Mouse (Mus musculus) megakaryocyte progenitor cell, adult 5-6 weeks (primary cell): Measurements from ENCODE around the gene Gas7. TPM values are rescaled to one million over a fixed set of nuclear protein-coding genes. Genes with fewer than 3 reads are reported as not detected.
A peak's percentile ranks its signal among the peaks of the same experiment; 100 is the strongest.

Experiments used
- ATAC-seq: replicated peaks from 2 replicates; pipeline ENCODE4 v1.8.0; 2016; ENCODE audit warnings: mild to moderate bottlenecking, moderate TSS enrichment, inconsistent platforms; ENCODE audit not compliant: poor library complexity
- total RNA-seq, 2 experiments: library from RNA; stranded (forward) in 1 of 2; stranded (reverse) in 1 of 2; fragments of 157-497, 149-512 nt in 1 of 2; fragments of 200-1000 nt in 1 of 2; gene quantifications; 2 replicates each; pipeline versions ENCODE4 v1.2.3 to v1.2.4; 2015 to 2017

Gas7 gene
- total RNA-seq, 2 experiments from 2014 or later, result 10.0 to 13.2 TPM

DNA sequence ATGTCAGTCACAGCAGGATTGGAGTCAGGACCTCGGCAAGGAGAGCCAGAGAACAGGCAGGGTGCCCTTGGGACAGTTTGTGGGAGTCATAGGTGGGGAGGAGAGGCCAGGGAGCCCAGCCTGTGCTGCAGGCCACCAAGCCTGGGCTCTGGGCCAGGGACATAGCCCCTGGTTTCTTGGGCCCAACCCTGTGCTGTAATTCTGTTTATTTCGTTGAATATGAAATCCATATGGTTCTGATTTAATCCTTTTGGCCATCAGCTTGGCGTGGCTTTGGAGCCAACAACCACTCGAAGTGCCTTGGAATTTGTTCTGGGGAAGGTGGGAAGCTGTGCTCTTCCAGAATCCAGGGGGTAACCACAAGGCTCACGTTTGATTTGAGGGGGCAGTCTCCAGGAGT lies 113.6 kb downstream of the Gas7 start:
- no peak for ATAC-seq

DNA sequence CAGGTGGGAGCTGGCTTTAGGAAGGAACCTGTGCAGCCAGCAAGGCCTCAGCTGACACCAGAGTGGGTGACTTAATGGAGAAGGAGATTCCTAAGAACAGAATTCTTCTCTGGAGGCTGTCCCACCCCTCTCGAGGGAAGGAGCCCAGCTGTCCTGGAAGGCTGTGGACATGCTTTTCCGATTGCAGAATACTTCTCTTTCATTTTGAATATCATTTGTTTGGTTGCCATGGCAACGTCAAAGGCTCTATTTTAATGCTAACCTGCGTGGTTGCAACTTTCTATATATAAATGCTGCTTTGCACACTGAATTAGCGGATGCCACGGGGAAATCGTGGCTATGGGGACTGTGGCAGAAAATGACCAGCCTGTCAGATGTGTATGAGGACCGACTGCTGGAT lies 115.7 kb downstream of the Gas7 start:
- ATAC-seq, result no peak

DNA sequence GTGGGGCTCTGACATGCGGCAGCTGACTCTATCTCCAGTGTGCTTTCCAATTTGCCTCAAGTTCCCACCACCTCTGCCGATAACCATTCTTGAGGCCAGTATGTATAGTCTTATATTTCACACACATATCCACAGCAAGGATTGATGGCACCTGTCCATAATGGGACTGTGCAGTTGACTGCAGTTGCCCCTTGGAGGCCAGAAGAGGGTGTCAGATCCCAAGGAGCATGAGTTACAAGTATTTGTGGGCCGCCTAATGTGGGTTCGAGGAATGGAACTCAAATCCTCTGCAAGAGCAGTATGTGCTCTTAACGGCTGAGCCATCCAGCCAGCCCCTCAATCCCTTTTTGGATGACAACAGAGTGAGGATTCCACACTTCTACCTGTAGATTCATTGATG lies 119.1 kb downstream of the Gas7 start:
- ATAC-seq, result no peak

DNA sequence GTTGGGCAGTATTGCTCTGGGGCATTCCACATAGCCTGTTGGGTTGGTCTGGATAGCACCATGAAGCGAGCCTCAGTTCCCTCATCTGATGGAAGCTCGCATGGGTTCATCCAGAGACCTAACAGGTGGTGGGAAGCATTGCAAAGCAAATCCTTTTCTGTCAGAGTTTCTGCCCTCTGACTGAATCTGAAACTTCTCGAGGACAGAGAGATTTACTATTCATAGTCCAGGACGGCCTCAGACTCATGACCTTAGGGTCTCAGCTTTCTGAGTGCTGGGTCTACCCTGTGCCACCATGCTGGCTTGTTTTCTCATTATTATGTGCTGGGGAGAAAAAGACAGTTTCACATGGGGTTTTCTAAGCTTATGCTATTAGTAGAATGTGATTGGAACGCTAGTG lies 122.2 kb downstream of the Gas7 start:
- ATAC-seq, result no peak

DNA sequence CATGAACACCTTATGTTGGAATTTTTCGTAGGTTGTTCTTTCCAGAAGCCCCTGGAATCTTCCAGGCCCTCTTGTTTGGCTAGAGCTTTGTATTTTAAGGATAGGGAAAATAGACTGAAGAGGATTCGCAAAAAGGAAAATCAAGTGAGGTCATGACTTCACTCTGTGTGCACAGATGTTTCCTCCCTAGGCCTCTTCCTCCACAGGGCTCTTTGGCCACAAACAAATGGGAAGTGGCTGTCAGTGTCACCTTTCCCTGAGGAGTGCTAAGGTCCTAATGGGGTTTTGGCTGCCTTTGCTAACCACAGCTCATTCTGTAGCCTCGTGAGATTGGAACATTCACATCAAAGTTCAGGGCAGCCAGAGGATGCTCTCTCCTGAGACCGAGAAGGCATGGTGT lies 122.8 kb downstream of the Gas7 start:
- peak; percentile 71 for ATAC-seq

DNA sequence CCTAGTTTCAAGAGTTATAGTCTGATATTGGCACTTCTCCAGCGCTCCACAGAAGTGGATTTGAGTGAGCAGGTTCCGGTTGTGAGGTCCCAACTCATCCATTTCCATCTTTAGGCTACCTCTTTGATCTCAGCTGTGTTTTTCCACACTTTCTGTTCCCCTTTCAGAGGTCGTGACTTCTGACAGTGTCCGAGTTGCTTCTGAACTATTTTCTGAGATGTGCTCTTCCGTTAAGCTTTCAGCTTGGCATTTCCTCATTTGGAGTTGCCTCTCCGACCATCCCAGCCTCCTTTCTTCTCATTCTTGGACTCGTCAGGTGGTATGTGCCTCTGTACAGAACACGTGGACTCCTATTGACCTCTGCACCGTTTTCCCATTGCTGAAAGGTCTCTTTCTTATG lies 123.9 kb downstream of the Gas7 start:
- peak; percentile 53 for ATAC-seq

DNA sequence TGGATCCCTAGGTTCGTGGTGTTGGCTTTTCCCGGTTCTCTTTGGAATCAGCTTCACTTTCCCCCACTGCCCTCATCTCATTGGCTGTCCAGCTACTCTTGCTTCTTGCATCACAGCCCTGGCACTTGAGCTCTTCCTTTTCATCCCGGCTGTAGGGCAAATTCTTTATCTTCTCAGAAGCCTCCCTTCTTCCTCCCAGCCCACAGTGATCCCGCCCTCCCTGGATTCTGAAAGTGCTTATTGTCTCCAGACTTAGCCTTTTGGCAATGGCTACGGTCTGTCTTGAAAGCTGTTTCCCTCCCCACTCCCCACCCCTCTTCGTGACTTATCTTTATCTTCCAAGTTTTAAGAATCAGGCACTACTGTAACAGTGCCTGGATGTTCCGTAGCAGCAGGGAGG lies 126.3 kb downstream of the Gas7 start:
- ATAC-seq, result no peak

DNA sequence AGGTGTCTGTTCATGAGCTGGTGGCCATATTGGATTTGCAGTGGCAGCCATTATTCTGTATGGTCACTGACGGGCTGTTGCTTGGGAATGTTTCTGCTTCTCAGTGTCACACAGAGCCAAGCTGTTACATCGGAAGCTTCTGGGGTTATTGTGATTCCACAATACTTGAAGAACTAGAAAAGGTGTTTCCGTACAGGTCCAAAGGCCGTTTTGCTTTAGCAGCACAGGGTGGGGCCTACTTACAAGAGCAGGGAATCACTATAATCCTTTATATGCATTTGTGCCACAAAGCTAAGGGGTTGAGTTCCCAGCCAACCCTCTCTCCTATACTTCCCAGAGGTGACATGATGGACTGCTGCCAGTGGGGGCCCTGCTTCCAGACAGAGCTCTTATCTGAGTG lies 127.3 kb downstream of the Gas7 start:
- ATAC-seq, result no peak

DNA sequence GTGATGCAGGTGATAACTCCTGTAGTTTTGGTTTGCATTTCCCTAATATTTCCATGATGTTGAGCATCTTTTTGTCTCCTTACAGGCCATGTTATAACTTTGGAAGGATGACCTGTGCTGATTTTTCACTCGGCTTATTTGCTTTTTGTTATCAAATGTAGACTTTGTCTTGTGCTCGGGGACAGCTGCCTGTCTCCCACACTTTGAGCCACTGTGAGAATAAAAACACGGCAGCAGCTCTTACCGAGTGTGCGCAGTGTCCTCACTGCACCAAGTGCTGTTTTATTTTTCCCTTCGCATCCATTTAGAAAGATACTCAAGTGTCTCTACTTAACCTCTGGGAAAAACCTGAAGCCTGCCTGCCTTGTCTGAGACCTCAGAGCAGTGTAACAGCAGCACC lies 129.8 kb downstream of the Gas7 start:
- ATAC-seq, result no peak

DNA sequence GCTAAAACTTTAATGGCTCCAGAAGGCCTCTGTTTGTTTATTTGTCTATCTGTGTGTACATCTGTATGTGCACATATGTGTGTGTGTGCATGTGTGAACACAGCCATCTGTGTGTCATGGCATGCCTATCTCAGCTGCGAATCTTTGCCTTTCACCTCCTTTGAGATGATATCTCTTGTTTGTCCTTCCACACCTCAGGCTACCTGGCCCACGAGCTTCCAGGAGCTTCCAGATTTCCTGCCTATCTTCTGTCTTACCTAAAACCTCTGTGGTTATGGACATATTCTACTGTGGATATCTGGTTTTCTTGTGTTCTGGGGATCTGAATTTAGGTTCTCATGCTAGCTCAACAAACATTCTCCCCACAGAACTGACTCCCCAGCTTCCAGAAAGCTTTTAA lies 130.4 kb downstream of the Gas7 start:
- ATAC-seq, result no peak

DNA sequence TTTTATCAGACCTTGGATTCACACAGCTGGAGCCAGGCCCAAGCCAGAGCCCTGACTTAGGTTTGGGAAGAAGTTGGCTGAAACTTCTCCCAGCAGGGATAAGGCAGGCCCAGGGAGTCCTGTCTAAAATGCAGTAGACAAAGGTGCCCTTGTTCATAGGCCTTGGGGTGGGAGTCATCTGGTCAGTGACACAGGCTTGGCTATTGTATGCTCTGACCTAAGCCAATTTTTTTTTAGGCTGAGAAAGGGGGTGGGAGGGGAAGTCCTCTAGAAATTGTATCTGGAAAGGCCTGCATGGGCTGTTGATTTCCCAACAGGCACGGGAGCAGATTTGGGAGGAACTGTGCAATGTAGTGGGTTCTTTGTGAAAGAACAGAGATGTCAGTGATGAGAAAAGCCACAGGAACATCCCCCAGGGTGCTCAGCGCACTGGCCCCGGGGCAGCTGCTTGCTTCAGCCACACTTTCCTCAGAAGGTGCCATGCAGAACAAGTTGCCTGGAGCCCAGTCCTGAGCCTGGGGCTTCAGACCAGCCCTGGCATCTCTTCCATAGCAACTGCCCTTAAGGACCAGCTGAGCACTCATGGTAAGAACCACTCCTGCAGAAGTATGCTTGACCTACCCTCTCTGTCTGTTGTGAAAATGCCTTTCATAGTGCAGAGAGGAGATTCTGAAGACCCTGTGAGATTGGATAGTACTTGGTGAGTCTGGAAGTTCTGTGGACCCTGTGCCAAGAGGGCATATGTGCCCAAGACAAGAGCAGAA lies 131.2 kb downstream of the Gas7 start:
- peak; percentile 69 for ATAC-seq

DNA sequence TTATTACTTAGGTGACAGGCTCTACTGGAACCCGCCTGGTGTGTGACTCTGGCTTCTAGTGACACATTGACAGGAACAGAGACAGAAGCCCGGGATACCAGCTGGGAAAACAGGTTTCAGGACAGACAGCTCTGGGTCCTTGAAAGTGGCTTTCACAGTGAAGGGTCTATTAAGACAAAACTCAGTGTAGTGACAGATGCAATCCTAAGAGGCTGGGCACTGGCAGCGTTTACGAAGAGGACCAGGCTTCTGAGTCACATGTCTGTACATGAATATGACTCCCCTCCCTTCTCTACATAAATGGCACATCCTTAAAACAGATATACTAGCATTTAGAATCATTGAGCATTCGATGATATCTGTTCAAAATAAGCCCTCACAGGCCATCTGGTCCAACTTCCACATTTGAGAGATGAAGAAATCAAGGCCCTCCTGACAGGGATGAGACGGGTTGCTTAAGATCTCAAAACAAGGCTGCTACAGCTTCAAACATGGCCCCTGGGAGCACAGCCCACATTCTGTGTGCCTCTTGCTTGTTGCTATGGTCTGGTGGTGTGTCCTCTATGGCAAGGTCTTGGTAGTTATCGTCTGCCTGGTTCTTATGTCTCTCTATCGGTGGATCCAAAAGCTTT lies 133.1 kb downstream of the Gas7 start:
- ATAC-seq, result peak; percentile 71

DNA sequence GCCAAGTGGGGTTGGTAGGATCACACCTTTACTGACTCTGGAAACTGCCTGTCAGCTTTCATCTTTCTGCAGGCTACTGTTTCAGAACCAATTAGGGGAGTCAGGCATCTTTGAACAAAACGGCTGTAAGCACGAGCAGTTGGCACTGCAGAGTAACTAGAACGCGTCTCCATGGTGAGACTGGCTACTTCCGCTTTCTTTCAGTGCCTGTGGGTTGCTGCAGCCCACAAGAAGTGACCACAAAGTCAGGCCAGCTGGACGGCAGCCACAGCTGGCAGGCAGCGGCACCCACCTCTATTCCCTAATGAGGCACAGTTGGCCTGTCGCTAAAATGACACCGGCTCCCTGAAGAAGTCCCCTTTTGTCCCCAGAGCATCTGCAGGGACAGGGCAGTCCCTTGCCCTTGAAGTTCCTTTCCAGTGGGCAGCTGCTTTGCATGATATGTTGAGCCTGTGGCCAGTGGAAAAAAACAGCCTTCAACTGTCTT lies 133.6 kb downstream of the Gas7 start:
- peak; percentile 84 for ATAC-seq

DNA sequence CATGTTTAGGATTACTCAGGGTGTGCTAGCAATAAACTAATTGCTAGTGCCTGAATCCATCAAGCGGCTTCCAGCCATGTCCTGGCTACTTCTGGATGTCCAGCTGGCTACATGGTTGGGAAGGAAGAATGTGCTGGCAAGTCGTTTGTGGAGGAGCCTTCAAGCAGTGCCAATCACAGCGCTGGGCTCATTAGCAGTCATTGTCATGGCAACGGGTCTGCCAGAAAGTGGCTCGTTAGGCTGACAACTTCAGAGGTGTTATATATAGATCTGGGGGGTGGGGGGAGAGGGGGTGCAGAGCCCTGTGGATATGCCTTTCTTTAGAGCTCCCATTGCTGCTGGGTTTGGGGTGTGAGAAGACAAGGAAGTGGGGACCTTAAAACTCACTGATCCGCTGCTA lies 141.0 kb downstream of the Gas7 start:
- no peak for ATAC-seq

DNA sequence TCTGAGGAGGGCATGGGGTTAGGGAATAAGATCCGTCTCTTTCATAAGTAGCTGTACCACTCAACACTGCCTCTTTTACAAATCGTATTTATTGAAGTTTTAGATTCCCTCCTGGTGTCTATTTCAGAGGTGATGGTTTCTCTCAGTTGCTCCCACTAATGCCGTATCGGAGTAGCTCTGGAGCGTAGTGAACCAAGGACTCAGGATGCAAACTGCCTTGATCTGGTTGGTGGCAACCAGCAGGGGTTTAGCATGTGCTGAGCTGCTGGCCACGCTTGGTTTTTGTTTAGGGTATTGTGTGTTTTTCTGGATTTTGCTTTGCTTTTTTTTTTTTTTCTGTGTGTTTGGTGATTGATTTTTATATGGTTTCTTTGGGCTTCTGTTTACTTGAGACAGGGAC lies 141.6 kb downstream of the Gas7 start:
- ATAC-seq, result no peak

DNA sequence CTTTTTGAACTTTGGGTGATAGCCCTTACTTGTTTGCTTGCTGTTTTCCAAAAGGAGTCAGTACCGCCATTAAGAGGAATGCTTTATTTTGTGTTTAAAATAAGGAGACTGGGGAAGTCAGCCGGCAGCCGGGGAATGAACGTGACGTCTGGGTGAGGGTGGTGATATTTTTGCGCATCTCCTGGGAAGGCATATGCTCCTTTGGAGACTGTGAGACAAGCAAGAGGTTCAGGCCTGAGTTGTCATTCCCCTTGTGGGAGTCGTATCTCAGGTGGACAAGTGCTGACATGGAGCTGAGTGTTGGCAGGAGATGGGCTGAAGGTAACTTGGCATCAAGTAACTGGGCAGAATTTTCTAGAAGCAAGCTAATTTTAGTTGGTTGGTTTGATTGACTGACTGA lies 142.2 kb downstream of the Gas7 start:
- ATAC-seq, result no peak

DNA sequence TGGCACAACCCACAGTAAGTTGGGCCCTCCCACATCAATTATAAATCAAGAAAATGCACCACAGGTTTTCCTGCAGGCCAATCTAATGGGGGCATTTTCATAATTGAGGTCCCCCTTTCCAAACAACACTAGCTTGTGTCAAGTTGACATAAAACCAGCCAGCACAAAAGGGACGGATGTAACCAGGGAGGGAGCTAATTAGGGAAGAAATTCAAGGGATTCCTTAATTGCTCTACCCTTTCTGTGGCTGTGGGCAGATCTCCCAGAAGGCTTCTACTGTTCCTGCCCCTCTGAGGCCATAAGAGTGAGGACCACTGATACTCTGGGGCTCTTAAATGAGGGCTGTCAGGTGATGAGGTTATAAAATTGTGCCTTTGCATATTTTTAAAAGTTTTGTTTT lies 143.9 kb downstream of the Gas7 start:
- ATAC-seq, result no peak

DNA sequence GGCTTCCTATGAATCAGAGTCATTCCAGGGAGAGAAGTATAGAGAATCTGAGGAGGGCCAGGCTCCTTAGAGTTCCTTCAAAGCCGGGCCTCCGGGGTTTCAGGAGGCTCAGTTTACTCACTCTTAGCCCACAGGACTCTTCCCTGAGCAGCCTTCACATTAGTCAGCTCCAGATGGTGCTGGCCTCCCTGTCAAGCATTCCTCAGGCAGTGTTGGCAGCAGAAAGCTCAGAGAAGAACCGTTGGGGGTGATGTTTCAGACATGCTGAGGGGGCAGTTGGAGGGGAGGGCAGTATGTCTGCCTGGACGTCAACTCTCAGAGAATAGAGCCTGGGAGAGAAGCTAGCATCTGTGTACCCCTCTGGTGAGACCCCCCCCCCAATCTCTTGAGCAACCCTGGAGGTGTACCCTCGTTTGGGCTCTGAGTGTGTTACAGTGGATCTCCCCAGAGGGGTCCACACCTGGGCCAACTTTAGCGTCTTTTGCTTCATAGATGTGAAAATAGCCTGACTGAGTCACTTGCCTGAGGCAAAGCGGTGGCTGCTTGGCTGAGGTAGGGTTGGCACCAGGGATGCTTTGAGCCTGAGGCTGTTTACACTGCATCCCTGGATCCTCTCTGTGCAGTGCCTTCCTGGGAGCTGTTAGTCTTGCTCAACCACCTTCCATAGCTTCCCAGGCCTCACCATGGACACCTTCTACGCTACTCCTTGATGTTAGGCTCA lies 145.6 kb downstream of the Gas7 start:
- no peak for ATAC-seq

DNA sequence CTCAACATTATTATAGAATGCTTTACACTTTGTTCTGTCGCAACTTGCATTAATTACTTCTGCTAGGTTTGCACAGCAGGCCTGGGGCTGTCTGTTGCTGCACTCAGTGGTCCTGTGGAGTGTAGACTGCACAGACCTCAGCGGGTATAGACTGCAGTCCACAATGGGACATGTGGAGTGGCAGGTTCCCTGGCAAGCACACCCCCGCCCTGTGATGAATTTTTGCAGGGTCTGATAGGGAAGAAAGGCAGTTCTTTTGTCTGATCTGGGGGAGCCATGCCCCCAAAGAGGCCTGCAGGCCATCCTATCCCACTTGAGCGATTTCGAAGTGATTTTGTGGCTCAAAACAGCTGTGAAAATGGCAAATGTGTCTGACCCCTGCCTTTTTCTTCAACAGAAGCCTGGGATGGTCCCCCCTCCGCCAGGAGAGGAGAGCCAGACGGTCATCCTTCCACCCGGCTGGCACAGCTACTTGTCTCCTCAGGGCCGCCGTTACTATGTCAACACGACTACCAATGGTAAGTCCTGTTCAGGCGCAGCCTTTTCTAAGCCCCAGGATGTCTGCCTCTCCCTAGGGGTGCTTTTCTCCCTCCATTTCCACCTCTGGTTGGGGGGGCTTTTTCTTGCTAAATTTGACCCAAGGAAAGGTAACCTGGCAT lies 147.6 kb downstream of the Gas7 start:
- ATAC-seq, result no peak

DNA sequence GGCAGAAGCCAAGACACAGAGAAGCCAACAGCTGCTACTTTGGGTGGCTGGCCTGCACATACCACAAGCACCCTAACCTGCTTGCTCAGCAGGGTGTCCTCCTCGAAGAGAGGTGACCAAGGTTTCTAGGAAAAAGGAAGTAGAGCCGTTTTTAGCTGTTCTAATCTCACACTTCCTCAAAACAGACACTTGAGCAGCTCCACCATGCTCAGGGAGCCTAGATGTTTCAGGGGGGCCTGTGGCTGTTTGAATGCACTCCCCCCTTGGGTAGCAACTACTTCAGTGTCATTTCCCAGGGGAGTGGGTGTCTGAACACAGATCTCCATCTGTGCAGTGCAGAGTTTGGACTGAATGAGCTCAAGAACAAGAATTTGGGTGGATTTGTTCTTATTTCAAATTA lies 149.2 kb downstream of the Gas7 start:
- ATAC-seq, result peak; percentile 79

DNA sequence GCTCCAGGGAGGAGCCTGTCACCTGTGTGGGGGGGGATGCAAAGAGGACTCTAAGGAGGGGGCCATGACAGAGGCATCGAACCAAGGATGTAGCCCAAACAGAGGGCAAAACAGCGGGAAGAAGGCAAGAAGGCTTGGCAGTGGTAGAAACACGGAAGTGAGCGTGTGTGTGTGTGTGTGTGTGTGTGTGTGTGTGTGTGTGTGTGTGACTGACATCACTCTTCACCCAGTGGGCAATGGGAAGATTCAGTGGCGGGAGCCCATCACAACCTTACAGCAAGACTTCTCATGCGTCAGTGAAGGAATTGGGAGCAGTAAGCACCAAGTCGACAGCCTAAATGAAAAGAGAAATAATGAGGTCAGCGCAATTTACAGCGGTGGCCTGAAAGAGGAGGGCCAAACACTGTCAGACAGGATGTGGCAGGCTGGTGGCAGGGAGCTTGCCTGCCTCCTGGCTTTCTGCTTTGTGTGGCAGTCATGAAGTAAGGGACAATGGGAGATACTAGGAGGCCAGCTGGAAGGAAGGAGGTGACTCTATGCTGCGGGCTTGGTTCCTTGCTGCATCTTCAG lies 153.0 kb downstream of the Gas7 start:
- ATAC-seq, result peak; percentile 67
